Comparison of ENCODE assay signal across 8 mouse cellular contexts in genomic region chr19:29366226-29366968, GRCm38 (mm10). TPM values are rescaled to one million over a fixed set of nuclear protein-coding genes. Genes with fewer than 3 reads are reported as not detected.
DNase-seq lines count a peak whose midpoint lies in the region; ATAC-seq lines count a peak whose summit lies in the region.

No protein-coding gene starts in this region.

- peak overlapping the region; percentile 95 for H3K4me3 ChIP-seq in megakaryocyte, embryonic 14.5 days (replicated peaks)
- H3K4me3 ChIP-seq in forebrain, embryonic 10.5 days, result peak overlapping the region; percentile 52
- peak overlapping the region; percentile 55 for H3K4me3 ChIP-seq in limb, embryonic 10.5 days
- peak overlapping the region; percentile 42 for H3K4me3 ChIP-seq in neural tube, embryonic 15.5 days (replicated peaks)

- H3K27ac ChIP-seq in forebrain, embryonic 10.5 days, result no peak overlapping the region
- H3K27ac ChIP-seq in limb, embryonic 10.5 days, result no peak overlapping the region
- H3K27ac ChIP-seq in neural tube, embryonic 15.5 days (replicated peaks), result no peak overlapping the region

- WGBS in forebrain, embryonic 10.5 days, result 64% methylated on average over 20 of the region's 20 CpGs
- 57% methylated on average over 20 of the region's 20 CpGs for WGBS in limb, embryonic 10.5 days
- 62% methylated on average over 20 of the region's 20 CpGs for WGBS in neural tube, embryonic 15.5 days

- H3K9me3 ChIP-seq in megakaryocyte, embryonic 14.5 days, result no peaks in the 10 kb centered on the region
- no peaks in the 10 kb centered on the region for H3K9me3 ChIP-seq in forebrain, embryonic 10.5 days
- no peaks in the 10 kb centered on the region for H3K9me3 ChIP-seq in limb, embryonic 10.5 days (replicated peaks)
- no peaks in the 10 kb centered on the region for H3K9me3 ChIP-seq in neural tube, embryonic 15.5 days (replicated peaks)

- H3K9ac ChIP-seq in neural tube, embryonic 15.5 days (replicated peaks), result 0 out of 2 replicates have a peak overlapping the region, but pooled peaks have one; percentile 50

- peaks cover 72% of the 10 kb centered on the region for H3K4me1 ChIP-seq in megakaryocyte, embryonic 14.5 days
- H3K4me1 ChIP-seq in forebrain, embryonic 10.5 days, result peaks cover 19% of the 10 kb centered on the region
- H3K4me1 ChIP-seq in limb, embryonic 10.5 days, result peaks cover 15% of the 10 kb centered on the region
- H3K4me1 ChIP-seq in neural tube, embryonic 15.5 days, result peaks cover 17% of the 10 kb centered on the region

- peaks cover 21% of the 10 kb centered on the region for H3K36me3 ChIP-seq in megakaryocyte, embryonic 14.5 days (replicated peaks; ENCODE audit: low read length)
- no peaks in the 10 kb centered on the region for H3K36me3 ChIP-seq in forebrain, embryonic 10.5 days (replicated peaks)
- H3K36me3 ChIP-seq in limb, embryonic 10.5 days, result no peaks in the 10 kb centered on the region
- H3K36me3 ChIP-seq in neural tube, embryonic 15.5 days, result no peaks in the 10 kb centered on the region

- H3K4me2 ChIP-seq in neural tube, embryonic 15.5 days, result peak overlapping the region; percentile 90

- no peak for ATAC-seq in megakaryocyte, adult 5-6 weeks (ENCODE audit: poor library complexity, severe bottlenecking)
- ATAC-seq in neural tube, embryonic 15.5 days (ENCODE audit: low FRiP score), result no peak
- no peak for ATAC-seq in erythroid progenitor cell, adult 5-6 weeks (replicated peaks; ENCODE audit: low FRiP score, poor library complexity, severe bottlenecking)
- no peak for ATAC-seq in megakaryocyte progenitor cell, adult 5-6 weeks (replicated peaks; ENCODE audit: poor library complexity)

- intact Hi-C loops in left cerebral cortex, postnatal 10 days (cut with DNase I), result no loop called here

- no peak for DNase-seq in forebrain, embryonic 10.5 days (ENCODE audit: extremely low spot score, low spot score)
- DNase-seq in limb, embryonic 10.5 days (ENCODE audit: low spot score), result no peak
- no peak for DNase-seq in left cerebral cortex, postnatal 10 days (ENCODE audit: extremely low spot score in 1 of 2, low spot score in 2 of 2)

- no peaks in the 10 kb centered on the region for H3K27me3 ChIP-seq in megakaryocyte, embryonic 14.5 days (replicated peaks)
- peaks cover 40% of the 10 kb centered on the region for H3K27me3 ChIP-seq in forebrain, embryonic 10.5 days (ENCODE audit: poor library complexity, severe bottlenecking)
- H3K27me3 ChIP-seq in limb, embryonic 10.5 days (ENCODE audit: low read depth, poor library complexity, severe bottlenecking), result peaks cover 35% of the 10 kb centered on the region; the same call in 1 of the 2 replicates
- H3K27me3 ChIP-seq in neural tube, embryonic 15.5 days (replicated peaks), result no peaks in the 10 kb centered on the region

RNA-seq across cellular contexts. Expression of gene Plgrkt, which starts 0.8 kb away (rescaled TPM):
- 39.0 and 52.8 TPM in 2 replicates for polyA plus RNA-seq in megakaryocyte, embryonic 14.5 days (2012; ENCODE audit: insufficient read depth, low replicate concordance)
- total RNA-seq in megakaryocyte, adult 5-6 weeks (2015), result 66.4 and 70.8 TPM in 2 replicates
- total RNA-seq in megakaryocyte, adult 5-6 weeks (2017), result 50.8 and 57.1 TPM in 2 replicates
- polyA plus RNA-seq in forebrain, embryonic 10.5 days (2016; fragmentation: Nextera tagmentation; extraction: Ambion mirVana), result 38.0 and 39.7 TPM in 2 replicates
- polyA plus RNA-seq in limb, embryonic 10.5 days (2016; fragmentation: Nextera tagmentation; extraction: Ambion mirVana), result 24.0 and 30.9 TPM in 2 replicates
- polyA plus RNA-seq in neural tube, embryonic 15.5 days (2015; fragmentation: Nextera tagmentation; extraction: Ambion mirVana), result 75.7 and 132 TPM in 2 replicates
- 41.4 and 41.9 TPM in 2 replicates for total RNA-seq in erythroid progenitor cell, adult 5-6 weeks (2015; ENCODE audit: low replicate concordance)
- total RNA-seq in erythroid progenitor cell, adult 5-6 weeks (2017; ENCODE audit: low replicate concordance), result 6.6 and 15.0 TPM in 2 replicates
- total RNA-seq in megakaryocyte progenitor cell, adult 5-6 weeks (2015), result 76.3 and 104 TPM in 2 replicates
- total RNA-seq in megakaryocyte progenitor cell, adult 5-6 weeks (2017), result 69.7 and 79.1 TPM in 2 replicates
- total RNA-seq in left cerebral cortex, postnatal 10 days (2021), result 10 to 100 TPM; 28.5 to 29.1 TPM

RNA-seq across cellular contexts. Expression of gene Cd274, which starts 0.9 kb away (rescaled TPM):
- 1.5 TPM in 1 of 2 replicates, not detected in the other for polyA plus RNA-seq in megakaryocyte, embryonic 14.5 days (2012; ENCODE audit: insufficient read depth, low replicate concordance)
- 4.1 and 5.6 TPM in 2 replicates for total RNA-seq in megakaryocyte, adult 5-6 weeks (2015)
- total RNA-seq in megakaryocyte, adult 5-6 weeks (2017), result 2.6 and 2.9 TPM in 2 replicates
- polyA plus RNA-seq in forebrain, embryonic 10.5 days (2016; fragmentation: Nextera tagmentation; extraction: Ambion mirVana), result 0.29 and 0.30 TPM in 2 replicates
- polyA plus RNA-seq in limb, embryonic 10.5 days (2016; fragmentation: Nextera tagmentation; extraction: Ambion mirVana), result 0.05 and 0.10 TPM in 2 replicates
- 0.81 and 4.5 TPM in 2 replicates for polyA plus RNA-seq in neural tube, embryonic 15.5 days (2015; fragmentation: Nextera tagmentation; extraction: Ambion mirVana)
- 2.9 and 3.8 TPM in 2 replicates for total RNA-seq in erythroid progenitor cell, adult 5-6 weeks (2015; ENCODE audit: low replicate concordance)
- 1.4 and 1.7 TPM in 2 replicates for total RNA-seq in erythroid progenitor cell, adult 5-6 weeks (2017; ENCODE audit: low replicate concordance)
- 7.7 and 12.5 TPM in 2 replicates for total RNA-seq in megakaryocyte progenitor cell, adult 5-6 weeks (2015)
- 4.3 and 5.8 TPM in 2 replicates for total RNA-seq in megakaryocyte progenitor cell, adult 5-6 weeks (2017)
- total RNA-seq in left cerebral cortex, postnatal 10 days (2021), result under 1 TPM; 0.51 to 0.99 TPM

RNA-seq across cellular contexts. Expression of gene Rln1, which starts 31.9 kb away (rescaled TPM):
- polyA plus RNA-seq in megakaryocyte, embryonic 14.5 days (2012; ENCODE audit: insufficient read depth, low replicate concordance), result not detected in 2 replicates
- not detected in 2 replicates for total RNA-seq in megakaryocyte, adult 5-6 weeks (2015)
- not detected in 2 replicates for total RNA-seq in megakaryocyte, adult 5-6 weeks (2017)
- 0.37 and 0.81 TPM in 2 replicates for polyA plus RNA-seq in forebrain, embryonic 10.5 days (2016; fragmentation: Nextera tagmentation; extraction: Ambion mirVana)
- polyA plus RNA-seq in limb, embryonic 10.5 days (2016; fragmentation: Nextera tagmentation; extraction: Ambion mirVana), result 0.26 TPM in 1 of 2 replicates, not detected in the other
- polyA plus RNA-seq in neural tube, embryonic 15.5 days (2015; fragmentation: Nextera tagmentation; extraction: Ambion mirVana), result 3.6 and 4.5 TPM in 2 replicates
- total RNA-seq in erythroid progenitor cell, adult 5-6 weeks (2015; ENCODE audit: low replicate concordance), result not detected in 2 replicates
- total RNA-seq in erythroid progenitor cell, adult 5-6 weeks (2017; ENCODE audit: low replicate concordance), result not detected in 2 replicates
- not detected in 2 replicates for total RNA-seq in megakaryocyte progenitor cell, adult 5-6 weeks (2015)
- not detected in 2 replicates for total RNA-seq in megakaryocyte progenitor cell, adult 5-6 weeks (2017)
- 1 to 10 TPM; 2.0 to 2.6 TPM for total RNA-seq in left cerebral cortex, postnatal 10 days (2021)

RNA-seq across cellular contexts. Expression of gene Insl6, which starts 41.2 kb away (rescaled TPM):
- 0.97 TPM in 1 of 2 replicates, not detected in the other for polyA plus RNA-seq in megakaryocyte, embryonic 14.5 days (2012; ENCODE audit: insufficient read depth, low replicate concordance)
- total RNA-seq in megakaryocyte, adult 5-6 weeks (2015), result not detected in 2 replicates
- 0.81 TPM in 1 of 2 replicates, not detected in the other for total RNA-seq in megakaryocyte, adult 5-6 weeks (2017)
- polyA plus RNA-seq in forebrain, embryonic 10.5 days (2016; fragmentation: Nextera tagmentation; extraction: Ambion mirVana), result 5.0 and 5.3 TPM in 2 replicates
- polyA plus RNA-seq in limb, embryonic 10.5 days (2016; fragmentation: Nextera tagmentation; extraction: Ambion mirVana), result 4.1 and 4.9 TPM in 2 replicates
- polyA plus RNA-seq in neural tube, embryonic 15.5 days (2015; fragmentation: Nextera tagmentation; extraction: Ambion mirVana), result 1.7 and 3.2 TPM in 2 replicates
- 3.4 TPM in 1 of 2 replicates, not detected in the other for total RNA-seq in erythroid progenitor cell, adult 5-6 weeks (2015; ENCODE audit: low replicate concordance)
- 6.9 TPM in 1 of 2 replicates, not detected in the other for total RNA-seq in erythroid progenitor cell, adult 5-6 weeks (2017; ENCODE audit: low replicate concordance)
- 2.3 and 3.7 TPM in 2 replicates for total RNA-seq in megakaryocyte progenitor cell, adult 5-6 weeks (2015)
- total RNA-seq in megakaryocyte progenitor cell, adult 5-6 weeks (2017), result 1.1 and 1.7 TPM in 2 replicates
- under 1 TPM in 1 of 2 experiments, not detected in 1; 0.53 TPM for total RNA-seq in left cerebral cortex, postnatal 10 days (2021)

RNA-seq across cellular contexts. Expression of gene Pdcd1lg2, which starts 44.3 kb away (rescaled TPM):
- polyA plus RNA-seq in megakaryocyte, embryonic 14.5 days (2012; ENCODE audit: insufficient read depth, low replicate concordance), result not detected in 2 replicates
- total RNA-seq in megakaryocyte, adult 5-6 weeks (2015), result 0.75 TPM in 1 of 2 replicates, not detected in the other
- total RNA-seq in megakaryocyte, adult 5-6 weeks (2017), result 0.44 and 1.8 TPM in 2 replicates
- not detected in 2 replicates for polyA plus RNA-seq in forebrain, embryonic 10.5 days (2016; fragmentation: Nextera tagmentation; extraction: Ambion mirVana)
- not detected in 2 replicates for polyA plus RNA-seq in limb, embryonic 10.5 days (2016; fragmentation: Nextera tagmentation; extraction: Ambion mirVana)
- polyA plus RNA-seq in neural tube, embryonic 15.5 days (2015; fragmentation: Nextera tagmentation; extraction: Ambion mirVana), result 0.09 and 0.56 TPM in 2 replicates
- total RNA-seq in erythroid progenitor cell, adult 5-6 weeks (2015; ENCODE audit: low replicate concordance), result 4.0 TPM in 1 of 2 replicates, not detected in the other
- total RNA-seq in erythroid progenitor cell, adult 5-6 weeks (2017; ENCODE audit: low replicate concordance), result 1.0 TPM in 1 of 2 replicates, not detected in the other
- not detected in 2 replicates for total RNA-seq in megakaryocyte progenitor cell, adult 5-6 weeks (2015)
- total RNA-seq in megakaryocyte progenitor cell, adult 5-6 weeks (2017), result not detected in 2 replicates
- total RNA-seq in left cerebral cortex, postnatal 10 days (2021), result not detected

Comparison
In these comparisons a context has a peak if more than half of its experiments do, and no peak if none do; other contexts are left out.
1. H3K4me3 ChIP-seq: peak in every context shown above with its lines; median percentile 95 in megakaryocyte, embryonic 14.5 days; 55 in limb, embryonic 10.5 days; 52 in forebrain, embryonic 10.5 days; 42 in neural tube, embryonic 15.5 days.